Mouse (Mus musculus) gastrocnemius, postnatal 25 days (tissue): ENCODE data around the gene Rce1. TPM values are rescaled to one million over a fixed set of nuclear protein-coding genes. Genes with fewer than 3 reads are reported as not detected.
"Not testable (repeated sequence)": the region's sequence is repeated elsewhere in the genome, so short reads cannot be mapped to it uniquely, and the experiment has no call there.

Source experiments
- DNase-seq: peaks from one replicate; pipeline ENCODE4 v3.0.0; 2022
- total RNA-seq, 2 experiments: library from RNA; stranded (reverse); gene quantifications; 1 replicate in 1 of 2; 2 replicates in 1 of 2; pipeline ENCODE4 v1.2.3; 2021

The Rce1 gene
- total RNA-seq, 2 experiments from 2014 or later, result 3.9 to 6.5 TPM

DNA sequence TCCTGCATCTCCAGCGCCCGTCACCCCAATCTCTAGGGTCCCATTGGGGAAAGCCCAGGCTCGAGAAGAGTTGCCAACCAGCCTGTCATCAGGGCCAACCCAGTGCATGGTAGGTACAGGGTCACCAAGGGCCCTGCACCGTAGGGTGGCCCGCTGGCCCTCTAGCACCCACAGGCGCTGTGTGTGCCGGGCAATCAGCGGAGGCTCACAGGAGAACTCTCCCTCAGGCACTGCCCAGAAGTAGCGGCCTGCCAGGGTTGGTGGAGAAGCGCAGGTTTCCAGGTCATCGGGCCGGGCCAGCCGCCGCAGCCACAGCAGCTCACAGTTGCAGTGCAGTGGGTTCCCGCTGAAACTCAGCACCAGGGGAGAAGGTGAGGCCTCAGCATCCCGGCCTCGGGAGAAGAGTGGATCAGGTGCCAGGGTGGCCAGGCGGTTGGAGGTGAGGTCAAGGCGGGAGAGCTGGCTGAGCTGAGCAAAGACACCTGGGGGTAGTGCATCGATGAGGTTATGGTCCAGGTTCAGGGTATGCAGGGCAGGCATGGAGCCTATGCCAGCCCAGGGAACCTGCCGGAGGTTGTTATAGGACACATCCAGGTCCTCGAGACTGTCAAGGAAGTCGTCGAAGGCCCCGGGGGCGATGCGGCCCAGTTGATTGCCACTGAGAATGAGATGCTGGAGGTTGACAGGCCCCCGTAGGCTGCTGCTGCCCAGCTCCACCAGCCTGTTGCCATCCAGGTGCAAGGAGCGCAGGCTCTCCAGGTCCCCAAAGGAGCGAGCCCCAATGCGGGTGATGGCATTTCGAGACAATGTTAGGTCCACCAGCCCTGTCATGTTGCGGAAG is 11.8 kb downstream of the Rce1 start:
- no peak for DNase-seq

DNA sequence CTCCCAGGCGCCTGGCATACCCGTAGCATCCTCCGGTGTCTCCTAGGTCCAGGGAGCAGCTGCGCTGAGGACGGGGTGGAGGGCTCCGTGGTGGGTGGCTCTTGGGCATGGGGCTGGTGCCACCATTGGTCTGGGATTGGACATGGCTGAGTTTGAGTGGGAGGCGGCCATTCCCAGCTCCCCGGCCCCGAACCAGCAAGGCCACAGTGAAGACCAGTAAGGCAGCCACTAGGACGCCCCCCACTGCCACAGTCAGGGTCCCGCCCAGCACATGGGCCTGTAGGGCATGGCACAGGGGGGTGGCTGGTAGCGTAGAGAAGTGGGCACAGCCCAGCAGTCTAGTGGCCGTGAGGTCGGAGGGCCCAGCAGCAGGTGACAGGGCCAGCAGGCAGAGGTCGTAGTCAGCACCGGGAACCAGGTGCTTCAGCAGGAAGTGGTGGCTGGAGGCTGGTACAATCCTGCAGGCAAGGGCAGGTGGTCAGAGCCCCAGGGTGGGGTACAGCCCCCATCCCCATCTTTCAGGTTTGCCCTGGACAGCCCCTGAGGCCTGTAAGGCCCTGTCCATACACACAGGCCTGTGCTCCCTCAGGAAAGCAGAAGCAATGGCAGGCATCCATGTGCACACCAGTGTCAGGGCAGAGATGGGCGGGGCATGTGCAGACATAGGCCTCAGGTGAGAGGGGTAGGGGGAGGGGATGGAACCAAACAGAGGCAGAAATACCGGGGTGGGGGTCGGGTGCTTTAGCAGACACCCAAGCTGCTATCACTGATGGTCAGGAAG is 13.1 kb downstream of the Rce1 start:
- no peak for DNase-seq

- peak; percentile 68 for DNase-seq
These were observed 15.3 kb downstream of the Rce1 start for GRCm38 (mm10) chr19:4610109-4610508.

GRCm38 (mm10) chr19:4608511-4608910 is 16.9 kb downstream of the Rce1 start:
- no peak for DNase-seq

DNA sequence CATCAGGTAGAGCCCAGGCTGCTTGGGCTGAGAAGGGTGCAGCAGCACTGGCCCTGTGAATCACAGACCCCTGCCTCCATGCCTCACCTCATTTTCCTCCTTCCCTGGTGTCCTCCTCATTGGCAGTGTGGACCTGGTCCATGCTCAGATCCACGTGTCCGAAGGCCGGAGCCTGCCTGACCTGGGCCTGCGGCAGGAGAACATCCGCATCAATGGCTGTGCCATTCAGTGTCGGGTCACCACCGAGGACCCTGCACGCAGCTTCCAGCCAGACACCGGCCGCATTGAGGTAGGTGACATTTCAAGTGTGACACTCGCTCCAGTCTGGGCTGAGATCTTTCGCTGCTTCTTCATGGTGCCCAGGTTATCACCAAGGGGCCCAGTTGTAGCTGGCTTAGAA is 18.0 kb downstream of the Rce1 start:
- DNase-seq, result no peak

- DNase-seq, result no peak
These were observed 19.8 kb downstream of the Rce1 start for GRCm38 (mm10) chr19:4605654-4606053.

DNA sequence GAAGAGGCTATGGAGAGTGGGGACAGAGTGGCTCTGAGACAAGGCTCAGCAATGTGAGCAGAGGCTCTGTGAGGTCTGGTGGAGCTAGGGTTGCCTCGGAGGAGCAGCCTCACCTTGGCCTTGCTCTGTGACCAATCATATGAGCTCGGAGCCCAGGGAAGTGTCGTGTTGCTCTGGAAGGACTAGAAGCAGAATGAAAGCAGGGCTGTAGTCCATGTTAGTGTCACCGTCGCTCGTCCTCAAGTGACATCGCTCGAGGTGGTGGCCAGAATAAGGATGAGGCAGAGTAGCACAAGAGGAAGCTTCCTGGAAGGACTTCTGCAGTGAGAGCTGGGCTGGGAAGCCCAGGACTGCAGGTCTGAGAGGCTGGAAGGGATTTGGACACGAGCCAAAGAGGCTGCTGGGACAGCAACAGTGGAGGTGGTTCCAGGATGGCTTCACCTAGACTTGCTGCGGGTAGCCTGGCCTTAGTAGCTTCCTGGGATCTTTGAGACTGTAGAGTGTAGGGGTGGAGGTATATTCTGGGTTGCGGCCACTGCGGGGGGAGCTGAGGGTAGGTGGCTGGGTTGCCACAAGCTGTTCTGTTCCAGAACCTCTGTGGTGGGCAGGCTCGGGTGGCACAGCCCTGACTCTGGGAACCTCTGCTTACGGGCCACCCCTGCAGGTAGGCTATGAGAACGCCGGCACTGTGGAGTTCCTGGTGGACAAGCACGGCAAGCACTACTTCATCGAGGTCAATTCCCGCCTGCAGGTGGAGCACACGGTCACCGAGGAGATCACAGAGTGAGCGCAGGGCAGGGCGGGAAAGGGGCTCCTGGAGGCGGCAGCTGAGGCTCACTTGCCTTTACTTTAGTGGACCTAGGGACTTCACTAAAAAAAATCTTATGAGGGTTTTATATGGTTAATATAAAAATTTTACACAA is 21.4 kb downstream of the Rce1 start:
- no peak for DNase-seq

DNA sequence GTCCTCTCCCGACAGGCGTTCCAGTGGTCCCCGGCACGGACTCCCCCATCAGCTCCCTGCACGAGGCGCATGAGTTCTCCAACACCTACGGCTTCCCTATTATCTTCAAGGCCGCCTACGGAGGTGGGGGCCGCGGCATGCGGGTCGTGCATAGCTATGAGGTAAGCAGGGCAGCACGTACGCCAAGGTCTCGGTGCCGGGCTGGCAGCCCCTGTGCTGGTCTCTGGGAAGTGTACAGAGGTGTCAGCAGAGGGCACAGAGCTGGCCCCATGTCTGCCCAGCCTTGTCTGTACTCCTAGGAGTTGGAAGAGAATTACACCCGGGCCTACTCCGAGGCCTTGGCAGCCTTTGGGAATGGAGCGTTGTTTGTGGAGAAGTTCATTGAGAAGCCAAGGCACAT is 23.0 kb downstream of the Rce1 start:
- DNase-seq, result no peak

- DNase-seq, result no peak
These were observed 29.4 kb downstream of the Rce1 start for GRCm38 (mm10) chr19:4596071-4596470.

- no peak for DNase-seq
These were observed 31.5 kb downstream of the Rce1 start for GRCm38 (mm10) chr19:4593792-4594522.

- DNase-seq, result no peak
These were observed 35.4 kb downstream of the Rce1 start for GRCm38 (mm10) chr19:4590025-4590424.

- DNase-seq, result no peak
These were observed 36.4 kb downstream of the Rce1 start for GRCm38 (mm10) chr19:4589081-4589480.

DNA sequence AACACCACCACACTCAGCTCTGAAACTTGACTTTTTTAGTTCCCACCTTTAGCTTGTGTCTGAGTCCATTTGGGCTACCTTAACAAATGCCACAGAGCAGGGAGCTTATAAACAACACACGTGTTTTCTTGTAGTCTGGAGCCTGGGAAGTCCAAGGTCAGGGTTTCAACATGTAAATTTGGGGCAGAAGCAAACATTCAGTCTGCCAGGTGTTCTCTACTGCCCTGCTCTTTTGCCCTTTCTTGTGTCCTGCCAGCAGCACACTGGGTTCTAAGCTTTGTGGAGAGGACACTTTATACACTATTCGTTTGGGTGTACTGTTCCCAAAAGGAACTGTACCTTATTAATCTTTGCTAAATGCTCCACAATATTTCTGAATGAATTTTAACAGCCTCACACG is 37.0 kb downstream of the Rce1 start:
- no peak for DNase-seq

DNA sequence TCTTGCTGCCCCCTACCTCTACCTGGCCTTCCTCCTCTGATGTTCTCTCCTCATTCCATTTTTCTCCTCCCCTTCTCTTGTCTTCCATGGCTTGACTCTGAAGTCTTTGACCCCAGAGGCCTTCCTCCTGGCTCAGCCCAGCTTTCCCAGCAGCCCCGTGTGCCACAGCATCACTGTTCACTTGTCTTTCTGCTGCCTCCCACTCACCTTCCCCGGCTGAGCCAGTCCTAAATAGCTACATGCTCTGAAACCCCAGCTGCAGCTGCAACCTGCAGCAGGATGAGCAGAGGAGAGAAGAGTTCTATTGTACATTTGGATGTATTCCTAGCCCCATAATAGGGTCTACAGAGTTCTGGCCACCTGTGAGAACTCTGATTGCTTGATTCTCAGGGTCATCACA is 38.0 kb downstream of the Rce1 start:
- no peak for DNase-seq

GRCm38 (mm10) chr19:4586783-4587182 is 38.7 kb downstream of the Rce1 start:
- DNase-seq, result not testable (repeated sequence)

DNA sequence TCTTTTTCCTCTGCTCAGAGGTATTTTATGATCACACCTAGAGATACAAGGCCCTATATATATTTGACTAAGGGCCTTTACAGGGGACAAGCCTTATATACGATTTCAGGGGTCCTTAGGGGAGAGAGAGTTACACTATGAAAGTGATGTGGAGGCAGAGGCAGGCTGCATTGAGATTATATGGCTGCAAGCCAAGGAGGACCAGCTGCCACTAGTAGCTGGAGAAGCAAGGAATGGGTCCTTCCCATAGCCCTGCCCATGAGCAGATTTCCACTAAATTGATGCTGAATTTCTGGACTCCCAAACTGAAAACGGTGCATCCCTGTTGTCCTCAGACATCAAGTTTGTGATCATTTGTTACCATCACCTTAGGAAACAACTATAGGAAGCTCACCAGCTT is 41.6 kb downstream of the Rce1 start:
- no peak for DNase-seq

DNA sequence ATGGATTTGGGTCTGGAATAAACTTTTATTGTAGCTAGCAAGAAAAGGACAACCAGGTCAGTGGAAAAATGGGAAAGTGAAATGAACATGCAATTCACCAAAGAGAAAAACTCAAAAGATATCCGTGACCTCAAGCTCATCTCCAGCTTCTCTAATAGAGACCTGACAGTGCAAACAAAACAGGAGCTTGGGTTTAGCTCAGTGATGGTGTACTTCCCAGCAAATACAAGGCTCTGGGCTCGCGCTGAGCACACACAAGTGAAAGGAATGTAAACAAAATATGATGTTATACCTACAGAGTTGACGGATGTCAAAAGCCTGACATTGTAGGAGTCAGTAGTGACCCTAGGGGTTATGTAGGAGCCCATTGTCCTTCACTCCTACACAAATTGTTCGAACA is 46.1 kb downstream of the Rce1 start:
- DNase-seq, result no peak

DNA sequence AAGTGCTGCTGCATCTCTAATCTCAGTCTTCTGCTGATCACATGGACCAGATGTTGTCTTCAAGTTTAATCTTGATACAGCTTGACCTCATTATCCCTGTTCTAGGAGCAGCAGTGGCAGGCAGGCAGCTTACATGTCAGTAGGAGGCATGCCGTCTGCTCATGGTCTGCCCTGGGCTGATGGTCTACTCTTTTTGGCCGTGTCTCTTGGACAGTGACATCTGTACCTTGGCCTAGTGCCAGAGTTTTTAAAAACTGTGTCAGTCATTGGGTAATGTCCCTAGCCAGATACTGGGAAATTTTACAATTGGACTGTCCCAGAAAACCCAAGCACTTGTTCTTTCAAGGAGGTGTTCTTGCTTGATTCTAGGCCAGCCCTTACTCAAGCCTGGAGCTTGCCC is 46.6 kb downstream of the Rce1 start:
- DNase-seq, result no peak

- no peak for DNase-seq
These were observed 52.2 kb downstream of the Rce1 start for GRCm38 (mm10) chr19:4573241-4573640.
